Comparison of ENCODE assay signal across 8 mouse cellular contexts in the genomic region with DNA sequence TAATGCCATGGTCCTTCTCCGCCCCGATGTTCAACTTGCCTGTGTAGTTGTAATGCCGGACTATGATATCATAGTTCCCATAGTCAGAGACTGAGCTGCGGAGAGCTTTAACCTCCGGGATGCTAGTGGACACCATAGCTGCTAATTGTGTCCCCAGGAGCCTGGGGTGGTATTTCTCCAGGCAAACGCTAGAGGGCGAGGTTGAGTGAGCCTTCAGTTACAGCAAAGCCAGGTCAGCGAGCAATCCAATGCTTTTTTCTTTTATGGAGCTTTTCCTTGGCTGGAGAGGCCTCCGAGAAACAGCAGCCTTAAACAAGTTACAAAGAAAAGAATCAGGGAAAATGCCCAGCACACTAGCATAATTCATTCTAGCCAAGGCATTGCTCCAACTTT. TPM values are rescaled to one million over a fixed set of nuclear protein-coding genes. Genes with fewer than 3 reads are reported as not detected.
DNase-seq lines count a peak whose midpoint lies in the region; ATAC-seq and TF ChIP-seq lines count a peak whose summit lies in the region.

No protein-coding gene starts in this region.

- no peaks in the 10 kb centered on the region for H3K36me3 ChIP-seq in ES-Bruce4 (ENCODE audit: control insufficient read depth, insufficient read depth, low read length, poor library complexity, severe bottlenecking)
- no peaks in the 10 kb centered on the region for H3K36me3 ChIP-seq in forebrain, embryonic 16.5 days (ENCODE audit: control insufficient read depth, insufficient read depth)
- H3K36me3 ChIP-seq in thymus, adult 2 months (ENCODE audit: control insufficient read depth, insufficient read depth, low read length) = no peaks in the 10 kb centered on the region

- intact Hi-C loops in heart, postnatal 36 days (cut with DNase I) = loop anchor here (1.0 to 5.0 kb wide), 5 partner anchors 50 to 266 kb away; no protein-coding TSS in a partner anchor

- no peaks in the 10 kb centered on the region for H3K4me1 ChIP-seq in ES-Bruce4 (ENCODE audit: control insufficient read depth, insufficient read depth, low read length)
- H3K4me1 ChIP-seq in forebrain, embryonic 16.5 days (replicated peaks; ENCODE audit: control insufficient read depth, insufficient read depth, low read length) = peaks cover 10% of the 10 kb centered on the region
- H3K4me1 ChIP-seq in lung, adult 2 months (ENCODE audit: control insufficient read depth, insufficient read depth, low read length) = no peaks in the 10 kb centered on the region
- H3K4me1 ChIP-seq in olfactory bulb, adult 2 months (ENCODE audit: control insufficient read depth, insufficient read depth, low read length) = peaks cover 16% of the 10 kb centered on the region
- H3K4me1 ChIP-seq in thymus, adult 2 months (replicated peaks; ENCODE audit: control insufficient read depth, insufficient read depth, low read length) = peaks cover 11% of the 10 kb centered on the region; the same call in 1 of the 2 replicates

- peak overlapping the region; percentile 88 for H3K4me2 ChIP-seq in forebrain, embryonic 16.5 days (ENCODE audit: low read length)

- no peak for TF ChIP-seq EP300 in ES-Bruce4 (IDR thresholded peaks at IDR 0.05; ENCODE audit: insufficient read depth, low read depth, low read length)

- 13% methylated on average over 9 of the region's 9 CpGs for WGBS in forebrain, embryonic 16.5 days
- WGBS in lung, adult 2 months = 11% methylated on average over 9 of the region's 9 CpGs
- 12% methylated on average over 9 of the region's 9 CpGs for WGBS in olfactory bulb, adult 2 months
- 16% methylated on average over 9 of the region's 9 CpGs for WGBS in thymus, adult 2 months

- H3K9ac ChIP-seq in ES-Bruce4 (ENCODE audit: low read depth, poor library complexity, severe bottlenecking) = no peak overlapping the region
- H3K9ac ChIP-seq in forebrain, embryonic 16.5 days (replicated peaks; ENCODE audit: low read depth, low read length) = no peak overlapping the region

- H3K9me3 ChIP-seq in ES-Bruce4 (replicated peaks; ENCODE audit: control insufficient read depth, insufficient read depth, low read length, poor library complexity, severe bottlenecking) = no peaks in the 10 kb centered on the region
- H3K9me3 ChIP-seq in forebrain, embryonic 16.5 days (ENCODE audit: control insufficient read depth, low read length) = no peaks in the 10 kb centered on the region

- no peak overlapping the region for H3K4me3 ChIP-seq in ES-Bruce4 (ENCODE audit: low read depth, low read length)
- H3K4me3 ChIP-seq in forebrain, embryonic 16.5 days (replicated peaks; ENCODE audit: low read length) = peak overlapping the region; percentile 52
- peak overlapping the region; percentile 54 for H3K4me3 ChIP-seq in layer of hippocampus, adult 2 months
- peak overlapping the region; percentile 81 for H3K4me3 ChIP-seq in lung, adult 2 months (replicated peaks; ENCODE audit: extremely low read depth, low read depth, low read length)
- no peak overlapping the region for H3K4me3 ChIP-seq in olfactory bulb, adult 2 months (ENCODE audit: insufficient read depth, low read depth, low read length)
- no peak overlapping the region for H3K4me3 ChIP-seq in thymus, adult 2 months (ENCODE audit: control insufficient read depth, insufficient read depth, low read length)

- TF ChIP-seq CTCF in ES-Bruce4 (IDR thresholded peaks at IDR 0.05; ENCODE audit: low read depth, low read length) = peak; percentile 77
- peak; percentile 99 for TF ChIP-seq CTCF in layer of hippocampus, adult 2 months (conservative IDR thresholded peaks at IDR 0.05)
- peak; percentile 92 for TF ChIP-seq CTCF in lung, adult 2 months (IDR thresholded peaks at IDR 0.05; ENCODE audit: insufficient read depth, low read length)
- peak; percentile 52; the same call in 1 of the 2 replicates for TF ChIP-seq CTCF in olfactory bulb, adult 2 months (IDR thresholded peaks at IDR 0.05; ENCODE audit: insufficient read depth, low read depth, low read length)
- TF ChIP-seq CTCF in thymus, adult 2 months (IDR thresholded peaks at IDR 0.05; ENCODE audit: borderline replicate concordance, control insufficient read depth, extremely low read depth, insufficient read depth, low read length, poor library complexity) = peak; percentile 69; the same call in 1 of the 2 replicates

- no peaks in the 10 kb centered on the region for H3K27me3 ChIP-seq in ES-Bruce4 (ENCODE audit: control insufficient read depth, insufficient read depth, low read length, poor library complexity, severe bottlenecking)
- H3K27me3 ChIP-seq in forebrain, embryonic 16.5 days (replicated peaks; ENCODE audit: control insufficient read depth, insufficient read depth, low read length) = no peaks in the 10 kb centered on the region
- H3K27me3 ChIP-seq in thymus, adult 2 months (ENCODE audit: control insufficient read depth, insufficient read depth, low read length) = no peaks in the 10 kb centered on the region; the same call in 1 of the 2 replicates

- DNase-seq in cerebellum, adult 11-12 months = peak; percentile 26
- DNase-seq in heart, postnatal 36 days = peak; percentile 81 to 82
- peak; percentile 79 to 80 for DNase-seq in layer of hippocampus, adult 2 months (ENCODE audit: low spot score in 2 of 2)
- peak; percentile 76 for DNase-seq in lung, adult 2 months
- DNase-seq in thymus, adult 2 months = peak; percentile 67

- TF ChIP-seq POLR2A in ES-Bruce4 (IDR thresholded peaks at IDR 0.05; ENCODE audit: insufficient read depth, low read length) = no peak
- TF ChIP-seq POLR2A in lung, adult 2 months (IDR thresholded peaks at IDR 0.05; ENCODE audit: borderline replicate concordance, extremely low read depth, low read depth, low read length) = 0 out of 2 replicates have a peak, but pooled peaks have one; percentile 27
- TF ChIP-seq POLR2A in olfactory bulb, adult 2 months (IDR thresholded peaks at IDR 0.05; ENCODE audit: insufficient read depth, low read depth, low read length) = no peak
- no peak for TF ChIP-seq POLR2A in thymus, adult 2 months (IDR thresholded peaks at IDR 0.05; ENCODE audit: control insufficient read depth, extremely low read depth, insufficient read depth, low read length, poor library complexity)

- H3K27ac ChIP-seq in ES-Bruce4 (ENCODE audit: insufficient read depth, low read length) = no peak overlapping the region
- no peak overlapping the region for H3K27ac ChIP-seq in forebrain, embryonic 16.5 days (ENCODE audit: low read length)
- peak overlapping the region; percentile 94 for H3K27ac ChIP-seq in layer of hippocampus, adult 2 months
- peak overlapping the region; percentile 28; the same call in 1 of the 2 replicates for H3K27ac ChIP-seq in olfactory bulb, adult 2 months (ENCODE audit: insufficient read depth, low read depth, low read length)
- H3K27ac ChIP-seq in thymus, adult 2 months (ENCODE audit: control insufficient read depth, insufficient read depth, low read length) = no peak overlapping the region

- 0 out of 2 replicates have a peak, but pooled peaks have one; percentile 11 for ATAC-seq in forebrain, embryonic 16.5 days

RNA-seq across cellular contexts. Expression of gene S1pr1, which starts 2.1 kb away (rescaled TPM):
- 2.0 TPM in 2 replicates for polyA plus RNA-seq in ES-Bruce4 (2011; ENCODE audit: insufficient read depth, insufficient read length, low read depth, missing spikeins)
- polyA plus RNA-seq in forebrain, embryonic 16.5 days (2015; fragmentation: Nextera tagmentation; extraction: Ambion mirVana) = 26.4 and 35.0 TPM in 2 replicates
- 10 to 100 TPM; 48.3 to 50.2 TPM for total RNA-seq in heart, postnatal 36 days (2021)
- 100 to 1,000 TPM in 1 of 2 experiments, 10 to 100 TPM in 1; 92.8 to 108 TPM for total RNA-seq in layer of hippocampus, adult 2 months (2021)
- polyA plus RNA-seq in lung, adult 2 months (2012; rRNA removed) = 230 and 289 TPM in 2 replicates
- polyA plus RNA-seq in olfactory bulb, adult 2 months (2012; ENCODE audit: insufficient read depth, insufficient read length, low replicate concordance, missing spikeins) = not detected in 2 replicates
- 55.6 and 62.8 TPM in 2 replicates for polyA plus RNA-seq in thymus, adult 2 months (2012; rRNA removed)

Comparison
In these comparisons a context has a peak if more than half of its experiments do, and no peak if none do; other contexts are left out.
1. H3K27ac ChIP-seq: peak in layer of hippocampus, adult 2 months (single experiment) and olfactory bulb, adult 2 months (single experiment); none in ES-Bruce4 (single experiment), forebrain, embryonic 16.5 days (single experiment) and thymus, adult 2 months (single experiment).
2. H3K4me3 ChIP-seq: peak in forebrain, embryonic 16.5 days (single experiment), layer of hippocampus, adult 2 months (single experiment) and lung, adult 2 months (single experiment); none in ES-Bruce4 (single experiment), olfactory bulb, adult 2 months (single experiment) and thymus, adult 2 months (single experiment).
3. DNase-seq: peak in every context shown above with its lines; median percentile 82 in heart, postnatal 36 days; 80 in layer of hippocampus, adult 2 months; 76 in lung, adult 2 months; 67 in thymus, adult 2 months; 26 in cerebellum, adult 11-12 months.
4. Peak in every context shown above with its lines, with median percentiles within 50 percentile points of each other: CTCF ChIP-seq.